Mouse (Mus musculus) intestine, postnatal 0 days (tissue): Measurements from ENCODE around the gene Fbxw7. TPM values are rescaled to one million over a fixed set of nuclear protein-coding genes. Genes with fewer than 3 reads are reported as not detected.

Source experiments
- ATAC-seq: fragments of 200-750 bp; cut with Nextera tagmentation; 2 replicates; pipeline ENCODE4 v1.8.0; 2017; ENCODE audit warnings: mild to moderate bottlenecking, moderate TSS enrichment, moderate library complexity
- H3K27ac ChIP-seq: fragments of 300-500 bp; sonication (generic); 2 replicates; pipeline ENCODE4 v1.5.1; 2014; ENCODE audit warnings: mild to moderate bottlenecking, low read depth, low read length, moderate library complexity
- H3K27me3 ChIP-seq: fragments of 300-500 bp; sonication (generic); replicated peaks from 2 replicates; pipeline ENCODE4 v1.6.1; 2014; ENCODE audit warnings: low read length, mixed read lengths; ENCODE audit not compliant: control insufficient read depth, insufficient read depth
- H3K36me3 ChIP-seq: fragments of 300-500 bp; sonication (generic); 2 replicates; pipeline ENCODE4 v1.6.1; 2014; ENCODE audit warnings: mild to moderate bottlenecking, moderate library complexity; ENCODE audit not compliant: control insufficient read depth, insufficient read depth
- H3K4me1 ChIP-seq: fragments of 300-500 bp; sonication (generic); replicated peaks from 2 replicates; pipeline ENCODE4 v1.6.1; 2014; ENCODE audit warnings: antibody characterized with exemption, low read length, mixed read lengths; ENCODE audit not compliant: control insufficient read depth, insufficient read depth
- H3K4me2 ChIP-seq: fragments of 300-500 bp; sonication (generic); replicated peaks from 2 replicates; pipeline ENCODE4 v1.6.1; 2014; ENCODE audit warnings: low read depth, mild to moderate bottlenecking, moderate library complexity
- H3K4me3 ChIP-seq: fragments of 300-500 bp; sonication (generic); 2 replicates; pipeline ENCODE4 v1.5.1; 2014; ENCODE audit warnings: low read depth, low read length
- H3K9ac ChIP-seq: fragments of 300-500 bp; sonication (generic); 2 replicates; pipeline ENCODE4 v1.6.1; 2014; ENCODE audit warnings: mild to moderate bottlenecking, low read depth, low read length
- H3K9me3 ChIP-seq: fragments of 300-500 bp; sonication (generic); 2 replicates; pipeline ENCODE4 v1.6.1; 2016; ENCODE audit warnings: mixed run types; ENCODE audit not compliant: control insufficient read depth
- CTCF ChIP-seq: sonication (generic); IDR thresholded peaks from 2 replicates; pipeline ENCODE4 v1.5.1; 2016; ENCODE audit warnings: low read depth, mild to moderate bottlenecking, control low read depth, antibody characterized with exemption, moderate library complexity
- WGBS: fragments of 180-500 bp; shearing (Covaris S2); extraction: QIAGEN DNeasy Blood & Tissue Kit; methylation state at CpG from one replicate; pipeline ENCODE4 v1.1.7; 2014; 5-methylcytosine and 5-hydroxymethylcytosine counted together
- polyA plus RNA-seq: library from polyadenylated mRNA; unstranded; fragments of >200 nt; fragmentation: Nextera tagmentation; extraction: Ambion mirVana; gene quantifications from 2 replicates; pipeline ENCODE4 v1.2.1, GENCODE M21; 2015

Fbxw7 gene
- polyA plus RNA-seq, 1 experiment from 2014 or later, result 5.7 TPM

DNA sequence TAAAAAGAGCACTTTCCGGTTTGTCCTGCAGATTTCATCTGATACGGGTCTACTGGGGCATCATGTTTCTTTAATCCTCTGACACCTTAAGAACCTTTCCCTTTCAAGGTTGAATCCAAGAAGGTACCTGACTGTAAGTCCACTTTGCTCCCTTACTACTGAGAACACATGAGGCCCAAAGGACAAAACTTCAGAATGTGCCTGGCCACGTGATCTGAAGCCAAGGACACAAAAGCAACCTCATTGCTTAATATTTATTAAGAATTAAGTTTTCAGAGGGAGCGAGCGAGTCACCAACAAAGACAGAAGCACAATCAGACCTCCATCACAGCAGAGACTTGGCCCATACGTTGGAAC is 40.0 kb upstream of the Fbxw7 start:
- no peak; the same call in 1 of the 2 replicates for ATAC-seq
- Histone ChIP-seq H3K4me2 (peak overlapping the region; percentile 10; the same call in 1 of the 2 replicates), H3K9ac (no peak overlapping the region), H3K4me3 (no peak overlapping the region), H3K27ac (peak overlapping the region; percentile 37; the same call in 1 of the 2 replicates), H3K36me3 (no peaks in the 10 kb centered on the region), H3K27me3 (no peaks in the 10 kb centered on the region), H3K9me3 (no peaks in the 10 kb centered on the region), H3K4me1 (no peaks in the 10 kb centered on the region)
- WGBS, result 41% methylated on average over 6 of the region's 6 CpGs
- no peak for TF ChIP-seq CTCF

DNA sequence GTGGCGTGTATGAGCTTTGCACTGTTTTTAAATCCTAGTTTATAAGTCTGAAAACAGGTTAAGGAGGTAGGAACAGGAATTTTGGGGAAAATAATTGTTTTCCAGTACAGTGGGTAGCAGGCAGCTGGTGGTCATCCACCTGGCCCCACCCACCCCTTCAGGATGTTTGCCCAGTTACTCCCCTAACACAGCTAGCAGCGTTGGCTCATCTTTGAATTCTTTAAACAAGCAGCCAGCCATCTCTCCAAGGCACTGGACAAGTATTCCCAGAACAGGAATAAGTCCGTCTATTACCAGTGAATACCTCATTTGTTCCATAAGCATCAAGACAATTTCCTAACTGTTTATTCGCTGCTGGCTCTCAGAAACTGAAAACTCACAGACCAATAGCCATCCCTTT is 39.5 kb upstream of the Fbxw7 start:
- 0 out of 2 replicates have a peak overlapping the region, but pooled peaks have one; percentile 37 for H3K27ac ChIP-seq
- H3K9ac ChIP-seq, result no peak overlapping the region
- H3K27me3 ChIP-seq, result no peaks in the 10 kb centered on the region
- no peaks in the 10 kb centered on the region for H3K4me1 ChIP-seq
- no peak for ATAC-seq
- WGBS, result 60% methylated on average over 4 of the region's 4 CpGs
- no peaks in the 10 kb centered on the region for H3K36me3 ChIP-seq
- H3K4me3 ChIP-seq, result no peak overlapping the region
- H3K9me3 ChIP-seq, result no peaks in the 10 kb centered on the region
- TF ChIP-seq CTCF, result no peak
- H3K4me2 ChIP-seq, result no peak overlapping the region

DNA sequence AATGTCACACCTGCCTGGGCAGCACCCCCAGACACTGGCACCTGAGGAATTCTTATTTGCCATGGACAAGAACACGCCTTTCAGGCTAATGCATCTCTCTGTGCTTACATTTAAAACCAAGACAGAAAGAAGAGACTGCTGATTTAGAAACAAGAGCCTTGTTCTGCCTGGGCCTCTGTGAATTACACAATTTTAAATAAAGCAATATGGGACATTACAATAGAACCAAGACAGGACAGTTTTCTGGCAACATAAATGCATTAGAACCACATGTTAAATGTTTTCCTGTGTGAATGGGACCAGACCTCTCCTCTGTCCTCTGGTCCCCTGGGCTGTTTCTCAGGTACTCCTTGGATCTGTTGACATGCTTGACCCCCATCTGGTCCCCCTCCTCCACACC is 39.0 kb upstream of the Fbxw7 start:
- H3K4me3 ChIP-seq, result no peak overlapping the region
- no peak overlapping the region for H3K9ac ChIP-seq
- H3K9me3 ChIP-seq, result no peaks in the 10 kb centered on the region
- no peak overlapping the region for H3K27ac ChIP-seq
- WGBS, result 76% methylated on average over 1 of the region's 1 CpGs
- no peak overlapping the region for H3K4me2 ChIP-seq
- no peaks in the 10 kb centered on the region for H3K36me3 ChIP-seq
- no peak for ATAC-seq
- no peak for TF ChIP-seq CTCF
- no peaks in the 10 kb centered on the region for H3K27me3 ChIP-seq
- H3K4me1 ChIP-seq, result no peaks in the 10 kb centered on the region

DNA sequence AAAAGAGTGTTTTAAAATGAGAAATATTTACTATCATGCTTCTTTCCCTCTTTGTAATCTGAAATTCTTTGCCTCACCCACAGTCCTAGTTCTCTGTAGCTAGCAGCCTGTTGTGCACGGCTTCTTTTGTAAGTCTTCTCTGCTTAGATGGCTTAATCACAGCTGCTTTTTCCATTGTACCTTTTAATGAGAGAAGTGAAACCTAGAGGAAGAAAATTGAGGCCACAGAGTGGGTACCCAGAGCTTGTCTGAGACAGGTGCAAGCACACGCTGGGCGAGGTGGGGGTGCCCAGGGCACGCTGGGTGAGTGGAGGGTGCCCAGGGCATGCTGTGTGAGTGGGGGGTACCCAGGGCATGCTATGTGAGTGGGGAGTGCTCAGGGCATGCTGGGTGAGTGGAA is 27.2 kb upstream of the Fbxw7 start:
- Histone ChIP-seq H3K4me1 (no peaks in the 10 kb centered on the region), H3K9ac (no peak overlapping the region), H3K4me3 (no peak overlapping the region), H3K36me3 (no peaks in the 10 kb centered on the region), H3K27me3 (no peaks in the 10 kb centered on the region), H3K4me2 (no peak overlapping the region), H3K27ac (no peak overlapping the region), H3K9me3 (no peaks in the 10 kb centered on the region)
- ATAC-seq, result no peak
- no peak for TF ChIP-seq CTCF
- WGBS, result 94% methylated on average over 4 of the region's 4 CpGs

DNA sequence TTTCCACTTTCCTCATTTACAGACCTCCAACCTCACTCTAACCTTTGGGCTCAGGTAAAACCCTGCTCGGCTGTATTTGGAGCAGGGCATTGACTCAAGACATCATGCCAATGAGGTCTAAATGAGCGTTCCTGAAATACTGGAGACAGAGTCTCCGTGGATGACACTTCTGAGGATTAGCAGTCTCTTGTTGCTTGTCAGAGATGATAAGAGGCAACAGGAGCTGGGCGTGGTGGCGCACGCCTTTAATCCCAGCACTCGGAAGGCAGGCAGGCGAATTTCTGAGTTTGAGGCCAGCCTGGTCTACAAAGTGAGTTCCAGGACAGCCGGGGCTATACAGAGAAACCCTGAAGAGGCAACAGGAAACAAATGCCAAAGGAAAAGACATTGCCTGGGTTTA is 11.0 kb upstream of the Fbxw7 start:
- Histone ChIP-seq H3K4me1 (no peaks in the 10 kb centered on the region), H3K27ac (no peak overlapping the region)
- WGBS, result 52% methylated on average over 9 of the region's 9 CpGs

DNA sequence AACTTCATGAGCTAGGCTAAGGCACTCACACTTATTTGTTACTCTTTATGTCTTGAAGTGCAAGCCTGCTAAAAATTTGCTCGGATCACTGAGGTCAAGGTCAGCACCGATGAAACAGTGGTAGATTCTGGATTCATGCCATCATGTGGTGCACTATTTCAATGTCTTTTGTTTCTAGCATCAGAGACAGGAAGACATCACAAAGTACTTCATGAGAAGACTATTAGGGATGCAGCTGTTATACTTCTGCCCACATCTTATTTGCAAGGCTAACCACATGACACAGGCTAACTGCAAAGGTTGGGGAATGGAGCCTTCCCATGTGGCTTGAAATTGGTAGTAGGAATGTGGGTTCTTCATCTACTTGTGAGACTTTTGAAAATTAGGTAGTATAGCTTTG is 8.9 kb upstream of the Fbxw7 start:
- no peaks in the 10 kb centered on the region for H3K9me3 ChIP-seq
- no peaks in the 10 kb centered on the region for H3K36me3 ChIP-seq
- no peak for ATAC-seq
- WGBS, result 57% methylated on average over 2 of the region's 2 CpGs
- no peaks in the 10 kb centered on the region for H3K4me1 ChIP-seq
- no peak overlapping the region for H3K9ac ChIP-seq
- H3K4me3 ChIP-seq, result no peak overlapping the region
- TF ChIP-seq CTCF, result no peak
- no peaks in the 10 kb centered on the region for H3K27me3 ChIP-seq
- no peak overlapping the region for H3K27ac ChIP-seq
- H3K4me2 ChIP-seq, result no peak overlapping the region

More for the DNA sequence above, 11.0 kb upstream of the Fbxw7 start:
- Histone ChIP-seq H3K9me3 (no peaks in the 10 kb centered on the region), H3K27me3 (no peaks in the 10 kb centered on the region), H3K4me2 (no peak overlapping the region), H3K36me3 (no peaks in the 10 kb centered on the region), H3K4me3 (no peak overlapping the region), H3K9ac (no peak overlapping the region)
- no peak for ATAC-seq
- TF ChIP-seq CTCF, result no peak

GRCm38 (mm10) chr3:84807826-84808225 is 7.2 kb upstream of the Fbxw7 start:
- TF ChIP-seq CTCF, result no peak
- no peak for ATAC-seq
- Histone ChIP-seq H3K27ac (no peak overlapping the region), H3K36me3 (no peaks in the 10 kb centered on the region), H3K9ac (no peak overlapping the region), H3K27me3 (no peaks in the 10 kb centered on the region), H3K9me3 (no peaks in the 10 kb centered on the region), H3K4me2 (no peak overlapping the region), H3K4me1 (no peaks in the 10 kb centered on the region), H3K4me3 (no peak overlapping the region)
- WGBS, result 70% methylated on average over 3 of the region's 3 CpGs
